Mouse (Mus musculus): ENCODE results near the gene Capn10.
A peak's percentile ranks its signal among the peaks of the same experiment; 100 is the strongest.

Gene Capn10

DNA sequence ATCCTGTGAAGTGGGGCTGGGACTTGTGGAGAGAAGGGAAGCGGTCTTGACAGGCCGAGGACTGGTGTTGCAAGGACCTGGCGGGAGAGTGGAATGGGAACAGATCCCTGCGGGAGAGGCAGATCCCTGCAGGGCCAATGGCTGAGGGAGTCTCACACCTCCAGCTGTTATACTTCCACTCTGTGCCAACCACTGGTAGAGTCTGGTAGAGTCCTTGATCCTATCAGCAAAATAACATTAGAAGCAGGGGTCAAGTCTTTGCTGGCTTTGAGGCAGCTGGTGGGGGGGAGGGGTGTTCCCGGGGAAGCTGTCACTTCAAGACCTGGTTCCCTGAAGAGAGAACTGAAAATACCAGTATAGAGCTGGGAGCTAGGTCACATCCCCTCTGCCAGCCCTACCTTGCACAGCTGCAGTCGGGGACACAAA lies 42.0 kb downstream of the Capn10 start:
- DNase-seq (ENCODE audit: low read depth, low spot score) = peak; percentile 14

DNA sequence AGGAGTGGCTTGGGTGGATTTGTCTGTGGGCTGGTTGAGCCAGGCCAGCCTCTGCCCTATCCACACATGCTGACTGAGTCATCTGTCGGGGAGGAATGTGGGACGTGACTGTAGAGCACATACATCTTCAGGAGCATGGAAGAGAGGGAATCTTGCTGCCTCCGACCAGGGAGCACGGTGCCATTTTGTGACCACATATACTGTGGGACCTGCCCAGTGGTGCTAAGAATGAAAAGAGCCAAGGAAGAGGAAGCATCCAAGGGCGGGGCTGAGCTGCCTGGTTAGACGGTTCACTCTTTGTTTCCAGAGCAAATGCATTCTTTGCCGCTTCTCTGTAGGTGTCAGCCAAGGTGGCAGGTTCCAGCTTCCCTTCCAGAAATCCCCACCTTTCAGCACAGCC lies 44.5 kb downstream of the Capn10 start:
- no peak for DNase-seq (ENCODE audit: low read depth, low spot score)

DNA sequence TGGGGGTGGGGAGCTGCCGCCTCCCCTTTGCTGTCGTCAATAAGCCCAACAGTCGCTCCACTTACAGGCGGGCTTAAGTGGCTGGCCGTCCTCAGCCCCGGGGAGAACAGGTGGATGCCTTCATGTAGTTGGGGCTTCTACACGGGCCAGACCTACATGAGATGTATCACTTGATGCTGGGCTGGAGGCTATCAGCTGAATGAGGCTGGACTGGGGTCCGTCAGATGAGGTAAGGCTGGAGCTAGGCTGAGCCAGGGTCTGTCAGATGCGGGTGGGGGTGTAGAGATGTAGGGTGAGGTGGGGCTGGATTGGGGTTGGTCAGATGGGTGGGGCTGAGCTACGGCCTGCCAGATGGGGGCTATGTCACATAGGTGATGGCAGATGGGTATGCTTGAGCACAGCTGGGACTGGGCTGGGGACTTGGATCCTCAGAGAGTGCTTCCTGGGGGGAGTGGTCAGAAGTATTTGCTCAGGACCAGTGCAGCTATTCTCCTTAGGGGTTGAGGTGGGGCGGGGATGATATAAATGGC lies 45.0 kb downstream of the Capn10 start:
- DNase-seq (ENCODE audit: low read depth, low spot score) = no peak

DNA sequence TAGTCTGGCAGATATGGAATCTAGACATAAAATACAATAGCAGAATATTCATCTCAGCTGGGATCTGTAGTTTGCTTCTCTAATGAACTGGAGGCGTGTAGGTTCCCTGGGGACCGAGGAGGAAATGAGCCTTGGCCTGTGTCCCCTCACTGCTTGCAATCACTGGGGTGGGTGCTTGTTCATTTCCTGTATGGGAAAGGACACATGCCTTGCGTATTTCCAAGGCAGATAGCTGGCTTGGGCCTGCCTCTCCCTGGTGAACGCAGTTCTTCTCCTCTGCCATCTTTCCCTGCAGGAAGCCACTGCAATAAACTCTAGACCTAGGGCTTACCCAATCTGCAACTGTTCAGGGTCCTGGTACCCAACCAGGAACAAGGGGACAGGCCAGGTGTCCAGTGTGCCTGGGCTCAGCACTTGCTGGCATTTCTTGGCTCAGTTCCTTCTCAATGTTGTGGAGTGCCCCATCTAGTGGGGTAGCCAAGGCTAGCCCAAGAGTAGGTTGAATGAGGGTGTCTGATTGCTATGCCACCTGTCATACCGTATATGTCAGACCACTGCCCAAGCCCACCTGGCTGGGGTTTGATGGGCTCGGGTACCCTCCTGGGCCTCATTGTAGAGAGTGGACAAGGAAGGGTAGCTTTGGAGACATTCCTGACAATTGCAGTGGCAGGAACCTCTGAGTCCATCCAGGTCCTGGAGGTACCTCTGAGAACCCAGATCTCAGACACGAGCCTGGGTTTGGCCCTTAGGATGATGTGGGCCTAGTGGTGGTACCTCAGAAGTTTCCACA lies 47.1 kb downstream of the Capn10 start:
- no peak for DNase-seq (ENCODE audit: low read depth, low spot score)

DNA sequence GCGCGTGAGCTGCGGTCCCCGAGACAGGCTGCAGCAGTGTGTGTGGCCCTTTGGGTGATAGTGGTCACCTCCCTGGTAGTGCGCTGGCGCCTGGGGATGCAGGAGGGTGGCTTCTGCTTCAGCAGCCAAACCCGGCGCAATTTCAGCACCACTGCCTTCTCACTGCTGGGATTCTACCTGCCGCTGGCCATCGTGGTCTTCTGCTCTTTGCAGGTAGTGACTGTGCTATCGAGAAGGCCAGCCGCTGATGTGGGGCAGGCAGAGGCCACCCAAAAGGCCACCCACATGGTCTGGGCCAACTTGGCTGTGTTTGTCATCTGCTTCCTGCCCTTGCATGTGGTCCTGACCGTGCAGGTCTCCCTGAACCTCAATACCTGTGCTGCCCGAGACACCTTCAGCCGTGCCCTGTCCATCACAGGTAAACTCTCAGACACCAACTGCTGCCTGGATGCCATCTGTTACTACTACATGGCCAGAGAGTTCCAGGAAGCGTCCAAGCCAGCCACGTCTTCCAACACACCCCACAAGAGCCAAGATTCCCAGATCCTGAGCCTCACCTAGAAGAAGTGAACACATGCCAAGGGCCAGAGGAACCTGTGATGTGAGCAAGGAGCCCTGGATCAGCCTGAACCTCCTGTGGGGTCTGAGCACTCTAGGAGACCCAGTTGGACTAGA lies 48.9 kb downstream of the Capn10 start:
- DNase-seq (ENCODE audit: low read depth, low spot score) = no peak

DNA sequence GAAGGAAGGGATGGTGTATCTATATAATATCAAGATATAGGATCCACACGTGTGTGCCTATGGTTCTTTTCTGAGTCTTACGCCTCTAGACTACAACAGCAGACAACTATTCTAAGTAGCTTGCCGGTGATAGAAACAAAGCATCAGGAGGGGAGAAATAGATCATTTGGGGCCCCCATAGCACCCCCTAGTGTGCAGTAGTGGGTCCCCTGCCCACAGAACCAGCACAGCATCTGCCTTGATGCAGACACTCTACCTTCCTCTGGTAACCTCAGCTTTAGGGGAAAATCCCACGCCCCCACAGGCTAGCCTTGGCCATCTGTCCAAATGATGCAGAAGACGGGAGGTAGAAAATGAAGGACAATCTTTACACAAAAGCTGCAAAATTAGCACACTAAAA lies 50.8 kb downstream of the Capn10 start:
- DNase-seq (ENCODE audit: low read depth, low spot score) = no peak

DNA sequence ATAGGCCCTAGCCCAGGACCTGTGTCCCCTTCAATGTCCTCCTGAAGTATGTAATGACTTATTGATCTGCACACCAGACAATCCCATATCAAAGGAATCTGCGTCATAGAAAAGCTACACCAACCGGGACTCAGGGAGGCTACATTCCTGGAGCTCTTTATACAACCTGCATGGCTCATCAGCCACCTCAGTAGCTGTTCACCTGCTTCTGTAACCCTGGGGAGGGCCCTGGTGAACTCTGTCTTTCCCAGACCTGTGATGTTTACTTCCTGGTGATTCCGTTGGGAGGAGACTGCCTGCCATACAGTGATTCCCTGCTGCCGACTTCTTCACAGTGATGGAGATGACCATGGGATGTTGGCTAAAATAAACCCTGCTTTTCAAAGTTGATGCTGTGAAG lies 54.7 kb downstream of the Capn10 start:
- no peak for DNase-seq (ENCODE audit: low read depth, low spot score)

DNA sequence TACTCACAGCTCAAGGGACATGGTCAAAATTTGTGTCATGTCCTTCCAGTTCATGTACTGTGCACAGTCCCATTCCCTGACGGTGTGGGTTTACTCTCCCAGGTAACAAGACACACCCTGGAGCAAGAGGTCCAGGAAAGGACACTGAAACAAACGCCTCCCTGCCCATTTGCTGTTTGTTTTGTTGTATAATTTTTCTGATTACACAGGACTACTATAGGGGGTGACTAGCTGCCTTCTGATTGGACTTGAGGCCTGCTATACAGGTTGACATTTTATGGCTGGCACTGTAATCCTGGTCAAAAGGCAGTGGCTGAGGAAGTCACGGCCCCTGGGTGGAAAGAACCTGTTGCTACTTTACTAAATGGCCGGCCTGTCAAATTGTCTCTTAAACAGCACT lies 55.7 kb downstream of the Capn10 start:
- no peak for DNase-seq (ENCODE audit: low read depth, low spot score)

DNA sequence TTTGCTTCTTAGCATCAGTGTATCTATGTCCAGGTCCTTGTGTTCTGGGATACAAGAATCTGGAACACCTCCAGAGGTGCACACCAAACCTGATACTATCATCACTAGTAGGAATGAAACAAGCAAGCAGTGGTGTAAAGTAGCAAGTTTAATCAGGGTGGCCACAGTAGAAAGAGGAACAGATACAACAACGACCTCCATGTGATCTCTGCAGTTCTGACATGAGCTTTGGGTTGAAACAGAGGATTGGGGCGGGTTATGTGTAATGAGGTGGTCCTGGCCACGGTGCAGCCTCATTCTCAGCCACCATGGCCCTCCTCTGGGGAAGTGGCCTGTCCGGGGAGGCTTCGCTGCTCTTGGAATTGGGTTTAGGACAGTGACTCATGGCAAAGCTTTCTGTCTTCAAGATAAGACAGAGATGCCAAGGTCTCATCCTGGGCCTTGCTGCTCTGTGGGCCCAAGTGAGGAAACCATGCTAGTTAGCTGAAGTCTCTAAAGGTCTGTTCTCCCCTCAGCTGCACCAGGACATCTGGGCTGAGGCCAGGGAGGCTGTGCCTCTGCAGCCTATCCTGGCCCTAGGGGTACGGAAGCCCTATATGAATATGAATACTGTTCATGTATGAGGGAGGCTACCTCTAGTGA lies 58.2 kb downstream of the Capn10 start:
- DNase-seq (ENCODE audit: low read depth, low spot score) = no peak

DNA sequence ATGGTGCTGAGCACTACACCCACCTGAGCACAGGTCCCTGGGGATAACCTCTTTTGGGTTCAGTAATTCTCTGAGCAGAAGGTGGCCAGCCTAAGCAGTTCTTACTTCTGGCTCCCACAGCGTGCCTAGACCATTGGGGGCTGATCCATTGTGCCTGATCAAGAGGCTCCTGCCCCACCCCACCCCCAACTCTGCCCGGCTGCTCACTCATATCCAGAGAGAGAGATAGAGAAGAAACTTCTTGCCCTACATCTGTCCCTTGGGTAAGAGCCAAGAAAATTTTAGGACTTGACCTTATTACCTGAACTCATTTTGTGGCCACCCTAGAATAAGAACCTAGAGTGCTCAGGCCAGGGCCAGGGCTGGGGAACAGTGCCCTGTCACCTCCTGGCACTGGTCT lies 58.7 kb downstream of the Capn10 start:
- no peak for DNase-seq (ENCODE audit: low read depth, low spot score)

All from retina, postnatal 7 days (tissue).